Mouse (Mus musculus): ENCODE measurements around the gene Nfib. TPM values are rescaled to one million over a fixed set of nuclear protein-coding genes. Genes with fewer than 3 reads are reported as not detected.

The Nfib gene
- polyA plus RNA-seq, 1 experiment from 2014 or later: 9.5 TPM

GRCm38 (mm10) chr4:82378050-82378449 is 327.5 kb downstream of the Nfib start:
- Histone ChIP-seq H3K27me3 (replicated peaks) (no peaks in the 10 kb centered on the region), H3K4me3 (no peak overlapping the region), H3K4me2 (no peak overlapping the region), H3K9ac (no peak overlapping the region), H3K27ac (no peak overlapping the region), H3K36me3 (no peaks in the 10 kb centered on the region), H3K9me3 (replicated peaks) (no peaks in the 10 kb centered on the region), H3K4me1 (no peaks in the 10 kb centered on the region)
- 82% methylated on average over 3 of the region's 3 CpGs for WGBS (ENCODE audit: insufficient replicate concordance)
- ATAC-seq: no peak

GRCm38 (mm10) chr4:82377621-82378020 is 327.9 kb downstream of the Nfib start:
- Histone ChIP-seq H3K9me3 (replicated peaks) (no peaks in the 10 kb centered on the region), H3K27ac (no peak overlapping the region), H3K27me3 (replicated peaks) (no peaks in the 10 kb centered on the region), H3K36me3 (no peaks in the 10 kb centered on the region), H3K9ac (no peak overlapping the region), H3K4me3 (no peak overlapping the region), H3K4me1 (no peaks in the 10 kb centered on the region), H3K4me2 (no peak overlapping the region)
- ATAC-seq: no peak
- 71% methylated on average over 3 of the region's 3 CpGs for WGBS (ENCODE audit: insufficient replicate concordance)

- Histone ChIP-seq H3K9me3 (replicated peaks) (no peaks in the 10 kb centered on the region), H3K36me3 (no peaks in the 10 kb centered on the region), H3K4me1 (no peaks in the 10 kb centered on the region), H3K4me2 (no peak overlapping the region), H3K4me3 (no peak overlapping the region), H3K9ac (no peak overlapping the region), H3K27ac (no peak overlapping the region), H3K27me3 (replicated peaks) (no peaks in the 10 kb centered on the region)
- 69% methylated on average over 5 of the region's 5 CpGs for WGBS (ENCODE audit: insufficient replicate concordance)
- no peak for ATAC-seq
These were observed 331.0 kb downstream of the Nfib start for GRCm38 (mm10) chr4:82374560-82374959.

GRCm38 (mm10) chr4:82372217-82372616 is 333.3 kb downstream of the Nfib start:
- H3K27ac ChIP-seq: no peak overlapping the region
- H3K4me2 ChIP-seq: no peak overlapping the region
- H3K9ac ChIP-seq: no peak overlapping the region
- ATAC-seq: no peak
- H3K4me1 ChIP-seq: no peaks in the 10 kb centered on the region
- 76% methylated on average over 4 of the region's 4 CpGs for WGBS (ENCODE audit: insufficient replicate concordance)
- H3K4me3 ChIP-seq: no peak overlapping the region
- H3K9me3 ChIP-seq (replicated peaks): no peaks in the 10 kb centered on the region
- no peaks in the 10 kb centered on the region for H3K27me3 ChIP-seq (replicated peaks)
- H3K36me3 ChIP-seq: no peaks in the 10 kb centered on the region

GRCm38 (mm10) chr4:82371471-82371870 is 334.1 kb downstream of the Nfib start:
- H3K4me3 ChIP-seq: no peak overlapping the region
- H3K27me3 ChIP-seq (replicated peaks): no peaks in the 10 kb centered on the region
- 75% methylated on average over 4 of the region's 4 CpGs for WGBS (ENCODE audit: insufficient replicate concordance)
- H3K9ac ChIP-seq: no peak overlapping the region
- H3K27ac ChIP-seq: no peak overlapping the region
- H3K9me3 ChIP-seq (replicated peaks): no peaks in the 10 kb centered on the region
- no peaks in the 10 kb centered on the region for H3K36me3 ChIP-seq
- no peak overlapping the region for H3K4me2 ChIP-seq
- no peaks in the 10 kb centered on the region for H3K4me1 ChIP-seq
- no peak for ATAC-seq

- Histone ChIP-seq H3K4me2 (no peak overlapping the region), H3K9me3 (replicated peaks) (no peaks in the 10 kb centered on the region), H3K4me3 (no peak overlapping the region), H3K4me1 (no peaks in the 10 kb centered on the region), H3K27me3 (replicated peaks) (no peaks in the 10 kb centered on the region), H3K9ac (no peak overlapping the region), H3K36me3 (no peaks in the 10 kb centered on the region), H3K27ac (no peak overlapping the region)
- WGBS (ENCODE audit: insufficient replicate concordance): 68% methylated on average over 6 of the region's 6 CpGs
- no peak for ATAC-seq
These were observed 336.4 kb downstream of the Nfib start for GRCm38 (mm10) chr4:82369011-82369776.

GRCm38 (mm10) chr4:82368091-82368775 is 337.3 kb downstream of the Nfib start:
- H3K27ac ChIP-seq: no peak overlapping the region
- ATAC-seq: no peak
- H3K4me1 ChIP-seq: no peaks in the 10 kb centered on the region
- no peak overlapping the region for H3K4me3 ChIP-seq
- 61% methylated on average over 9 of the region's 9 CpGs for WGBS (ENCODE audit: insufficient replicate concordance)
- H3K9ac ChIP-seq: no peak overlapping the region
- H3K27me3 ChIP-seq (replicated peaks): no peaks in the 10 kb centered on the region
- H3K36me3 ChIP-seq: no peaks in the 10 kb centered on the region
- H3K9me3 ChIP-seq (replicated peaks): no peaks in the 10 kb centered on the region
- no peak overlapping the region for H3K4me2 ChIP-seq

GRCm38 (mm10) chr4:82364696-82365385 is 340.7 kb downstream of the Nfib start:
- Histone ChIP-seq H3K4me1 (no peaks in the 10 kb centered on the region), H3K9ac (no peak overlapping the region), H3K9me3 (replicated peaks) (no peaks in the 10 kb centered on the region), H3K4me3 (no peak overlapping the region), H3K36me3 (no peaks in the 10 kb centered on the region), H3K27me3 (replicated peaks) (no peaks in the 10 kb centered on the region), H3K27ac (no peak overlapping the region), H3K4me2 (no peak overlapping the region)
- no peak for ATAC-seq
- 49% methylated on average over 4 of the region's 4 CpGs for WGBS (ENCODE audit: insufficient replicate concordance)

- ATAC-seq: no peak
- H3K9ac ChIP-seq: no peak overlapping the region
- H3K4me1 ChIP-seq: no peaks in the 10 kb centered on the region
- H3K4me2 ChIP-seq: no peak overlapping the region
- H3K27me3 ChIP-seq (replicated peaks): no peaks in the 10 kb centered on the region
- H3K36me3 ChIP-seq: no peaks in the 10 kb centered on the region
- 76% methylated on average over 6 of the region's 6 CpGs for WGBS (ENCODE audit: insufficient replicate concordance)
- H3K9me3 ChIP-seq (replicated peaks): no peaks in the 10 kb centered on the region
- H3K27ac ChIP-seq: no peak overlapping the region
- no peak overlapping the region for H3K4me3 ChIP-seq
These were observed 341.6 kb downstream of the Nfib start for GRCm38 (mm10) chr4:82363951-82364350.

- Histone ChIP-seq H3K9me3 (replicated peaks) (no peaks in the 10 kb centered on the region), H3K27me3 (replicated peaks) (no peaks in the 10 kb centered on the region), H3K4me3 (no peak overlapping the region), H3K4me2 (no peak overlapping the region), H3K9ac (no peak overlapping the region), H3K36me3 (no peaks in the 10 kb centered on the region), H3K4me1 (no peaks in the 10 kb centered on the region), H3K27ac (no peak overlapping the region)
- no peak for ATAC-seq
- 61% methylated on average over 3 of the region's 3 CpGs for WGBS (ENCODE audit: insufficient replicate concordance)
These were observed 343.3 kb downstream of the Nfib start for GRCm38 (mm10) chr4:82362294-82362693.

GRCm38 (mm10) chr4:82360081-82360511 is 345.5 kb downstream of the Nfib start:
- Histone ChIP-seq H3K27ac (no peak overlapping the region), H3K4me2 (no peak overlapping the region), H3K9me3 (replicated peaks) (no peaks in the 10 kb centered on the region), H3K4me3 (no peak overlapping the region), H3K9ac (no peak overlapping the region), H3K27me3 (replicated peaks) (no peaks in the 10 kb centered on the region), H3K36me3 (no peaks in the 10 kb centered on the region), H3K4me1 (no peaks in the 10 kb centered on the region)
- WGBS (ENCODE audit: insufficient replicate concordance): 56% methylated on average over 4 of the region's 4 CpGs
- no peak for ATAC-seq

- no peak for ATAC-seq
- H3K4me3 ChIP-seq: no peak overlapping the region
- no peaks in the 10 kb centered on the region for H3K4me1 ChIP-seq
- H3K27me3 ChIP-seq (replicated peaks): no peaks in the 10 kb centered on the region
- no peak overlapping the region for H3K9ac ChIP-seq
- WGBS (ENCODE audit: insufficient replicate concordance): 58% methylated on average over 3 of the region's 3 CpGs
- no peaks in the 10 kb centered on the region for H3K36me3 ChIP-seq
- H3K9me3 ChIP-seq (replicated peaks): no peaks in the 10 kb centered on the region
- no peak overlapping the region for H3K4me2 ChIP-seq
- H3K27ac ChIP-seq: no peak overlapping the region
These were observed 346.4 kb downstream of the Nfib start for GRCm38 (mm10) chr4:82359110-82359509.
